ENCODE assay signal across 19 mouse cellular contexts in the genomic region with DNA sequence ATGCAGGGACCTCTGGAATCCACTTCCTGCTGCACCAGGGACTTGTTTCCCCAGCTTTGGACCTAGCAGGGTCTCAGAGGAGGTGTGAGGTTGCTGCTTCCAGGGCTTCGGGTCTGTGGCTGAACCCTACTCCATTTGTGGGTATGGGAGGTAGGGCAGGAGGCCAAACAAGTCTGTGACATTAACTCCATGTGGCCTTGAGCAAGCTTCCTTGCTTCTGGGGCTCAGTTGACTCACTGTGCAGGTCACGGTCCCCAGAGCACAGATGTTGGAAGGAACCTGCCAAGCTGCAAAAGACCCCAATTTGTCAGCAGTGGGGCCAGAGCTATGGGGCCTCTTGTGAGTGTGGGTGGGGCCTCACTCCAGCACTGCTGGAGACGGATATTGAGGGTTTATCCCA. TPM values are rescaled to one million over a fixed set of nuclear protein-coding genes. Genes with fewer than 3 reads are reported as not detected.
DNase-seq lines count a peak whose midpoint lies in the region.
"Had no signal": no experiment of that assay in that cellular context is flagged by ENCODE, and none has a peak within 500 bp of the region (broad histone marks: within the 10 kb centered on the region; RNA-seq: fewer than 3 reads in every experiment).

No protein-coding gene starts in this region.

- peak; percentile 76 for DNase-seq in adrenal gland, adult 2 months
- DNase-seq in adrenal gland, postnatal 10 days: no peak
- DNase-seq in 416B (ENCODE audit: low read depth): peak; percentile 67
- peak; percentile 46 for DNase-seq in adrenal gland, postnatal 14 days
- peak; percentile 70 to 71 for DNase-seq in adrenal gland, postnatal 36 days
- no peak for DNase-seq in gastrocnemius, postnatal 10 days
- DNase-seq in lung, postnatal 25 days (ENCODE audit: low spot score): no peak
- DNase-seq: B cell, adult 2 months; cerebellum, adult 11-12 months; cerebellum, adult 2 months; cerebellum, adult 9-10 months; cerebellum, postnatal 10 days; forebrain, postnatal 0 days had no signal

RNA-seq across cellular contexts. Expression of gene Lhx3, which starts 23.7 kb away (rescaled TPM):
- total RNA-seq in adrenal gland, adult 2 months (2021): 1 to 10 TPM in 1 of 2 experiments, not detected in 1; 2.6 TPM
- polyA plus RNA-seq in adrenal gland, adult 2 months (2012; rRNA removed): 0.84 and 1.4 TPM in 2 replicates
- total RNA-seq in adrenal gland, postnatal 10 days (2021): under 1 TPM; 0.27 to 0.64 TPM
- 0.30 TPM in 1 of 2 replicates, not detected in the other for total RNA-seq in adrenal gland, postnatal 14 days (2021)
- under 1 TPM in 1 of 2 experiments, not detected in 1; 0.69 TPM for total RNA-seq in adrenal gland, postnatal 36 days (2021)
- not detected for total RNA-seq in gastrocnemius, postnatal 10 days (2021)
- total RNA-seq: CH12.LX; forebrain, postnatal 0 days; G1E; gastrocnemius, adult 18-20 months had no signal
- polyA plus RNA-seq: CD4-positive, CD25-positive, alpha-beta regulatory T cell, adult 4 months; cortical plate, adult 2 months; forebrain, embryonic 11.5 days; forebrain, postnatal 0 days; G1E had no signal

RNA-seq across cellular contexts. Expression of gene Qsox2, which starts 53.0 kb away (rescaled TPM):
- total RNA-seq in adrenal gland, adult 2 months (2021): 10 to 100 TPM; 16.6 to 22.5 TPM
- 24.3 and 25.4 TPM in 2 replicates for polyA plus RNA-seq in adrenal gland, adult 2 months (2012; rRNA removed)
- 10 to 100 TPM; 17.6 to 18.2 TPM for total RNA-seq in adrenal gland, postnatal 10 days (2021)
- 18.6 and 19.0 TPM in 2 replicates for total RNA-seq in adrenal gland, postnatal 14 days (2021)
- total RNA-seq in adrenal gland, postnatal 36 days (2021): 10 to 100 TPM; 20.5 to 21.0 TPM
- total RNA-seq in gastrocnemius, postnatal 10 days (2021): 1 to 10 TPM; 5.9 to 7.6 TPM

Comparison
In these comparisons a context has a peak if more than half of its experiments do, and no peak if none do; other contexts are left out.
1. DNase-seq: peak in adrenal gland, adult 2 months (single experiment), 416B (single experiment), adrenal gland, postnatal 14 days (single experiment) and adrenal gland, postnatal 36 days (2 of 2); none in adrenal gland, postnatal 10 days (single experiment), gastrocnemius, postnatal 10 days (single experiment) and lung, postnatal 25 days (single experiment).